ENCODE assay signal across 8 mouse cellular contexts in the genomic region with DNA sequence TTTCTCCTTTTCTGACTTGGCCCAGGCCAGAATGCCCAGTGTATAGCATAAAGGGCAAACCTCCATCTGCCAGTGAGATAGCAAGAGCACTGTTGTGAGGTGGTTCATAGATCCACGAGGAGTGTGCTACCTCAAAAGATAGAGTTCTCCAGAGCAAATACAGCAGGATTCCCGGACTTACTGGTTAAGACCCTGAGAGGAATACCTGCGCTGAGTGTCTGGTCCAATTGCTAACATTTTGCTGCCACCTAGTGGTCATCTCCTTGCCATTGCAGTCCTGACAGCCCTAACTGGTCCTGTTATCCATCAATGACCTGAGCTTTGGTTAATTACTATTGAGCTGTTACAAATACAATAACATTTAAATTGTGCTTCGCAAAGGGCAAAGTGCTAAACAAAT.
DNase-seq lines count a peak whose midpoint lies in the region; ATAC-seq lines count a peak whose summit lies in the region.

No protein-coding gene starts in this region.

- no peak overlapping the region for H3K4me2 ChIP-seq in heart, embryonic 11.5 days
- H3K4me2 ChIP-seq in intestine, embryonic 15.5 days (replicated peaks): no peak overlapping the region
- no peak overlapping the region for H3K4me2 ChIP-seq in midbrain, embryonic 11.5 days

- H3K27me3 ChIP-seq in heart, embryonic 11.5 days (ENCODE audit: control insufficient read depth, insufficient read depth, low read length): no peaks in the 10 kb centered on the region
- H3K27me3 ChIP-seq in intestine, embryonic 15.5 days (replicated peaks): no peaks in the 10 kb centered on the region
- H3K27me3 ChIP-seq in midbrain, embryonic 11.5 days (ENCODE audit: control insufficient read depth, insufficient read depth, low read length): no peaks in the 10 kb centered on the region

- no peak overlapping the region for H3K9ac ChIP-seq in heart, embryonic 11.5 days (ENCODE audit: low read depth, low read length)
- no peak overlapping the region for H3K9ac ChIP-seq in intestine, embryonic 15.5 days
- H3K9ac ChIP-seq in midbrain, embryonic 11.5 days (ENCODE audit: low read length): no peak overlapping the region

- intact Hi-C loops in left cerebral cortex, postnatal 25 days (cut with DNase I): loop anchor here (1.0 to 10.0 kb wide), 6 partner anchors 44 to 983 kb away; no protein-coding TSS in a partner anchor

- no peak overlapping the region for H3K4me3 ChIP-seq in heart, embryonic 11.5 days (ENCODE audit: low read depth, low read length)
- no peak overlapping the region for H3K4me3 ChIP-seq in intestine, embryonic 15.5 days (replicated peaks)
- H3K4me3 ChIP-seq in midbrain, embryonic 11.5 days (ENCODE audit: low read depth, low read length): no peak overlapping the region

- WGBS in heart, embryonic 11.5 days (ENCODE audit: insufficient replicate concordance): 7% methylated on average over 4 of the region's 4 CpGs
- under 1% methylated on average over 4 of the region's 4 CpGs for WGBS in intestine, embryonic 15.5 days
- 4% methylated on average over 4 of the region's 4 CpGs for WGBS in midbrain, embryonic 11.5 days

- no peaks in the 10 kb centered on the region for H3K9me3 ChIP-seq in heart, embryonic 11.5 days (replicated peaks; ENCODE audit: control insufficient read depth, low read length)
- no peaks in the 10 kb centered on the region for H3K9me3 ChIP-seq in intestine, embryonic 15.5 days
- no peaks in the 10 kb centered on the region for H3K9me3 ChIP-seq in midbrain, embryonic 11.5 days (ENCODE audit: control insufficient read depth, low read length)

- DNase-seq in heart, adult 18-20 months: peak; percentile 56 to 85
- DNase-seq in cerebellum, postnatal 25 days: peak; percentile 67 to 74
- DNase-seq in gastrocnemius, adult 18-20 months (ENCODE audit: low spot score): peak; percentile 66
- DNase-seq in left cerebral cortex, postnatal 25 days (ENCODE audit: low spot score in 2 of 2): peak; percentile 77 to 86
- peak; percentile 96 for DNase-seq in midbrain, embryonic 11.5 days (ENCODE audit: low spot score, missing footprints)
- DNase-seq in skeletal muscle tissue, adult 2 months (ENCODE audit: low read depth, low spot score): peak; percentile 58

- no peaks in the 10 kb centered on the region for H3K4me1 ChIP-seq in heart, embryonic 11.5 days (ENCODE audit: control insufficient read depth, insufficient read depth, low read length)
- H3K4me1 ChIP-seq in intestine, embryonic 15.5 days (replicated peaks): no peaks in the 10 kb centered on the region
- peaks cover 5% of the 10 kb centered on the region; the same call in 1 of the 2 replicates for H3K4me1 ChIP-seq in midbrain, embryonic 11.5 days (ENCODE audit: control insufficient read depth, insufficient read depth, low read length)

- H3K27ac ChIP-seq in heart, embryonic 11.5 days (ENCODE audit: low read depth, low read length): no peak overlapping the region
- H3K27ac ChIP-seq in intestine, embryonic 15.5 days: no peak overlapping the region
- H3K27ac ChIP-seq in midbrain, embryonic 11.5 days (ENCODE audit: low read depth, low read length): no peak overlapping the region

- ATAC-seq in heart, embryonic 11.5 days (replicated peaks; ENCODE audit: insufficient number of reproducible peaks, low FRiP score, low TSS enrichment): no peak
- peak; percentile 75 for ATAC-seq in intestine, embryonic 15.5 days
- ATAC-seq in midbrain, embryonic 11.5 days (ENCODE audit: low FRiP score): peak; percentile 77

- no peaks in the 10 kb centered on the region for H3K36me3 ChIP-seq in heart, embryonic 11.5 days (ENCODE audit: control insufficient read depth, insufficient read depth, low read length)
- H3K36me3 ChIP-seq in intestine, embryonic 15.5 days: no peaks in the 10 kb centered on the region
- no peaks in the 10 kb centered on the region for H3K36me3 ChIP-seq in midbrain, embryonic 11.5 days (ENCODE audit: control insufficient read depth, insufficient read depth, low read length)
